8 mouse cellular contexts compared by ENCODE assay signal in genomic region chr5:77193951-77194350, GRCm38 (mm10). TPM values are rescaled to one million over a fixed set of nuclear protein-coding genes. Genes with fewer than 3 reads are reported as not detected.
DNase-seq lines count a peak whose midpoint lies in the region; ATAC-seq and TF ChIP-seq lines count a peak whose summit lies in the region.

No protein-coding gene starts in this region.

- intact Hi-C loops in gastrocnemius, postnatal 14 days (cut with DNase I; ENCODE audit: low total_unique reads): no loop called here

- no peaks in the 10 kb centered on the region for H3K36me3 ChIP-seq in limb, embryonic 14.5 days (ENCODE audit: control insufficient read depth, insufficient read depth, low read length)

- 38% methylated on average over 3 of the region's 3 CpGs for WGBS in limb, embryonic 14.5 days

- peak; percentile 38 for TF ChIP-seq CTCF in cortical plate, adult 2 months (IDR thresholded peaks at IDR 0.05; ENCODE audit: extremely low read depth, insufficient read depth, low read length)

- no peak overlapping the region for H3K4me2 ChIP-seq in limb, embryonic 14.5 days (replicated peaks; ENCODE audit: low read depth, low read length, severe bottlenecking)

- H3K9me3 ChIP-seq in limb, embryonic 14.5 days (ENCODE audit: control insufficient read depth, low read length): 0 out of 2 replicates have a peak, but pooled peaks cover under 1% of the 10 kb centered on the region

- TF ChIP-seq POLR2A in cortical plate, adult 2 months (IDR thresholded peaks at IDR 0.05; ENCODE audit: extremely low read depth, insufficient read depth, low read length): no peak
- TF ChIP-seq POLR2A in limb, embryonic 14.5 days (IDR thresholded peaks at IDR 0.05; ENCODE audit: borderline replicate concordance, extremely low read depth, insufficient read depth, insufficient read length): no peak

- no peaks in the 10 kb centered on the region for H3K4me1 ChIP-seq in cortical plate, adult 2 months (ENCODE audit: control insufficient read depth, insufficient read depth, low read length)
- H3K4me1 ChIP-seq in limb, embryonic 14.5 days (ENCODE audit: control insufficient read depth, insufficient read depth, low read length): no peaks in the 10 kb centered on the region

- no peak for ATAC-seq in limb, embryonic 14.5 days (ENCODE audit: low FRiP score, low read depth)
- ATAC-seq in erythroid progenitor cell, adult 5-6 weeks (replicated peaks; ENCODE audit: low FRiP score, poor library complexity, severe bottlenecking): no peak

- no peaks in the 10 kb centered on the region for H3K27me3 ChIP-seq in limb, embryonic 14.5 days (ENCODE audit: control insufficient read depth, insufficient read depth, low read length)

- DNase-seq in gastrocnemius, adult 18-20 months (ENCODE audit: low spot score): peak; percentile 50
- no peak for DNase-seq in gastrocnemius, postnatal 14 days
- peak; percentile 18 to 25 for DNase-seq in right cerebral cortex, adult 2 months (ENCODE audit: low spot score in 2 of 2)
- no peak for DNase-seq in right cerebral cortex, postnatal 25 days
- DNase-seq in limb, embryonic 14.5 days (ENCODE audit: low spot score): peak; percentile 34
- peak; percentile 62 for DNase-seq in retina, postnatal 1 day

- H3K9ac ChIP-seq in limb, embryonic 14.5 days (ENCODE audit: low read depth, low read length, severe bottlenecking): no peak overlapping the region

- no peak overlapping the region for H3K4me3 ChIP-seq in cortical plate, adult 2 months (ENCODE audit: insufficient read depth, low read length)
- no peak overlapping the region for H3K4me3 ChIP-seq in limb, embryonic 14.5 days (replicated peaks; ENCODE audit: low read length)

- H3K27ac ChIP-seq in cortical plate, adult 2 months (ENCODE audit: insufficient read depth, low read length): no peak overlapping the region
- no peak overlapping the region for H3K27ac ChIP-seq in limb, embryonic 14.5 days (replicated peaks; ENCODE audit: low read depth, low read length)

RNA-seq across cellular contexts. Expression of gene Spink2, which starts 17.3 kb away (rescaled TPM):
- not detected for total RNA-seq in gastrocnemius, adult 18-20 months (2021)
- under 1 TPM in 1 of 2 experiments, not detected in 1; 0.72 TPM for total RNA-seq in gastrocnemius, postnatal 14 days (2021)
- polyA plus RNA-seq in cortical plate, adult 2 months (2012; rRNA removed): not detected in 2 replicates
- 4.6 TPM in 2 replicates for polyA plus RNA-seq in limb, embryonic 14.5 days (2012; rRNA removed)
- 3.7 and 3.8 TPM in 2 replicates for polyA plus RNA-seq in limb, embryonic 14.5 days (2014; fragmentation: Nextera tagmentation; extraction: Ambion mirVana)
- total RNA-seq in erythroid progenitor cell, adult 5-6 weeks (2015; ENCODE audit: low replicate concordance): not detected in 2 replicates
- not detected in 2 replicates for total RNA-seq in erythroid progenitor cell, adult 5-6 weeks (2017; ENCODE audit: low replicate concordance)

Comparison
In these comparisons a context has a peak if more than half of its experiments do, and no peak if none do; other contexts are left out.
1. DNase-seq: peak in gastrocnemius, adult 18-20 months (single experiment), right cerebral cortex, adult 2 months (2 of 2), limb, embryonic 14.5 days (single experiment) and retina, postnatal 1 day (single experiment); none in gastrocnemius, postnatal 14 days (single experiment) and right cerebral cortex, postnatal 25 days (single experiment).